In genomic region chr6:114803915-114804535, GRCm38 (mm10) we compare ENCODE assay signal across 11 mouse cellular contexts.
DNase-seq lines count a peak whose midpoint lies in the region; ATAC-seq lines count a peak whose summit lies in the region.
"Had no signal": no experiment of that assay in that cellular context is flagged by ENCODE, and none has a peak within 500 bp of the region (broad histone marks: within the 10 kb centered on the region; RNA-seq: fewer than 3 reads in every experiment).

No protein-coding gene starts in this region.

- WGBS in forebrain, embryonic 10.5 days, result 56% methylated on average over 8 of the region's 8 CpGs
- 40% methylated on average over 8 of the region's 8 CpGs for WGBS in forebrain, embryonic 15.5 days
- WGBS in forebrain, embryonic 14.5 days, result 36% methylated on average over 8 of the region's 8 CpGs
- WGBS in limb, embryonic 11.5 days, result 64% methylated on average over 8 of the region's 8 CpGs

- H3K36me3 ChIP-seq in forebrain, embryonic 10.5 days (replicated peaks), result no peaks in the 10 kb centered on the region
- no peaks in the 10 kb centered on the region for H3K36me3 ChIP-seq in forebrain, embryonic 15.5 days
- H3K36me3 ChIP-seq in forebrain, embryonic 14.5 days (ENCODE audit: control insufficient read depth, insufficient read depth, low read length), result no peaks in the 10 kb centered on the region
- H3K36me3 ChIP-seq in limb, embryonic 11.5 days (ENCODE audit: control insufficient read depth, insufficient read depth, low read length), result no peaks in the 10 kb centered on the region
- H3K36me3 ChIP-seq: heart, embryonic 12.5 days had no signal

- no peaks in the 10 kb centered on the region for H3K9me3 ChIP-seq in forebrain, embryonic 10.5 days
- H3K9me3 ChIP-seq in forebrain, embryonic 15.5 days, result no peaks in the 10 kb centered on the region
- H3K9me3 ChIP-seq in forebrain, embryonic 14.5 days (replicated peaks; ENCODE audit: control insufficient read depth, low read length), result no peaks in the 10 kb centered on the region
- H3K9me3 ChIP-seq in limb, embryonic 11.5 days (ENCODE audit: control insufficient read depth, low read length), result no peaks in the 10 kb centered on the region
- H3K9me3 ChIP-seq: G1E; heart, embryonic 12.5 days had no signal

- peaks cover 27% of the 10 kb centered on the region for H3K4me1 ChIP-seq in forebrain, embryonic 10.5 days
- no peaks in the 10 kb centered on the region for H3K4me1 ChIP-seq in forebrain, embryonic 15.5 days
- no peaks in the 10 kb centered on the region for H3K4me1 ChIP-seq in forebrain, embryonic 14.5 days (ENCODE audit: control insufficient read depth, insufficient read depth, low read length)
- H3K4me1 ChIP-seq in limb, embryonic 11.5 days (ENCODE audit: control insufficient read depth, insufficient read depth, low read length), result peaks cover 10% of the 10 kb centered on the region; the same call in 1 of the 2 replicates

- no peak for ATAC-seq in forebrain, embryonic 15.5 days (replicated peaks)
- ATAC-seq in forebrain, embryonic 14.5 days, result no peak
- no peak for ATAC-seq in limb, embryonic 11.5 days (ENCODE audit: insufficient number of reproducible peaks, low FRiP score, low TSS enrichment, low read depth)
- ATAC-seq in erythroid progenitor cell, adult 5-6 weeks (replicated peaks; ENCODE audit: low FRiP score, poor library complexity, severe bottlenecking), result no peak
- ATAC-seq: lung, postnatal 0 days had no signal

- no peak overlapping the region for H3K9ac ChIP-seq in forebrain, embryonic 15.5 days (replicated peaks)
- no peak overlapping the region for H3K9ac ChIP-seq in forebrain, embryonic 14.5 days (ENCODE audit: low read length)
- H3K9ac ChIP-seq in limb, embryonic 11.5 days (ENCODE audit: low read length), result peak overlapping the region; percentile 1; the same call in 1 of the 2 replicates
- H3K9ac ChIP-seq: heart, embryonic 12.5 days had no signal

- DNase-seq in forebrain, embryonic 10.5 days (ENCODE audit: extremely low spot score, low spot score), result no peak
- DNase-seq in forebrain, embryonic 14.5 days (ENCODE audit: low spot score), result peak; percentile 24
- DNase-seq in limb, embryonic 11.5 days (ENCODE audit: low spot score), result no peak
- DNase-seq in neural tube, embryonic 10.5 days (ENCODE audit: extremely low spot score, low spot score), result peak; percentile 36
- no peak for DNase-seq in urinary bladder, postnatal 14 days (ENCODE audit: low spot score)
- no peak for DNase-seq in adrenal gland, postnatal 36 days

- H3K4me2 ChIP-seq in forebrain, embryonic 15.5 days (replicated peaks), result no peak overlapping the region
- no peak overlapping the region for H3K4me2 ChIP-seq in forebrain, embryonic 14.5 days (ENCODE audit: low read length)
- H3K4me2 ChIP-seq in limb, embryonic 11.5 days (ENCODE audit: low read depth, severe bottlenecking), result no peak overlapping the region
- H3K4me2 ChIP-seq: heart, embryonic 12.5 days had no signal

- H3K27ac ChIP-seq in forebrain, embryonic 10.5 days, result peak overlapping the region; percentile 65
- no peak overlapping the region for H3K27ac ChIP-seq in forebrain, embryonic 15.5 days (replicated peaks)
- no peak overlapping the region; the same call in 1 of the 2 replicates for H3K27ac ChIP-seq in forebrain, embryonic 14.5 days (ENCODE audit: low read depth, low read length)
- peak overlapping the region; percentile 73; the same call in 1 of the 2 replicates for H3K27ac ChIP-seq in limb, embryonic 11.5 days (replicated peaks; ENCODE audit: low read depth, low read length)

- no peak overlapping the region for H3K4me3 ChIP-seq in forebrain, embryonic 10.5 days
- H3K4me3 ChIP-seq in forebrain, embryonic 15.5 days, result no peak overlapping the region
- H3K4me3 ChIP-seq in forebrain, embryonic 14.5 days (ENCODE audit: low read depth, low read length), result no peak overlapping the region
- H3K4me3 ChIP-seq in limb, embryonic 11.5 days (ENCODE audit: low read depth, low read length), result no peak overlapping the region
- H3K4me3 ChIP-seq: heart, embryonic 12.5 days had no signal

- no peaks in the 10 kb centered on the region for H3K27me3 ChIP-seq in forebrain, embryonic 10.5 days (ENCODE audit: poor library complexity, severe bottlenecking)
- no peaks in the 10 kb centered on the region for H3K27me3 ChIP-seq in forebrain, embryonic 15.5 days
- no peaks in the 10 kb centered on the region for H3K27me3 ChIP-seq in forebrain, embryonic 14.5 days (replicated peaks; ENCODE audit: control insufficient read depth, insufficient read depth, low read length)
- H3K27me3 ChIP-seq in limb, embryonic 11.5 days (ENCODE audit: control insufficient read depth, insufficient read depth, low read length), result no peaks in the 10 kb centered on the region

Comparison
In these comparisons a context has a peak if more than half of its experiments do, and no peak if none do; other contexts are left out.
1. DNase-seq: peak in forebrain, embryonic 14.5 days (single experiment) and neural tube, embryonic 10.5 days (single experiment); none in forebrain, embryonic 10.5 days (single experiment), limb, embryonic 11.5 days (single experiment), urinary bladder, postnatal 14 days (single experiment) and adrenal gland, postnatal 36 days (0 of 2).
2. H3K27ac ChIP-seq: peak in forebrain, embryonic 10.5 days (single experiment) and limb, embryonic 11.5 days (single experiment); none in forebrain, embryonic 15.5 days (single experiment) and forebrain, embryonic 14.5 days (single experiment).